Mouse (Mus musculus) ES-E14 (cell line): ENCODE data around the gene Map2k7. TPM values are rescaled to one million over a fixed set of nuclear protein-coding genes. Genes with fewer than 3 reads are reported as not detected.

Source experiments
- DNase-seq: peaks from one replicate; pipeline ENCODE4 v3.0.0-alpha.2; 2013; ENCODE audit warnings: low read depth, low spot score
- H3K27ac ChIP-seq: 2 replicates; pipeline ENCODE4 v1.5.1; 2012; ENCODE audit warnings: low read depth, mild to moderate bottlenecking, low read length, moderate library complexity, mixed read lengths; ENCODE audit not compliant: poor library complexity, insufficient read depth, severe bottlenecking
- H3K36me3 ChIP-seq: 2 replicates; pipeline ENCODE4 v1.6.1; 2012; ENCODE audit warnings: mild to moderate bottlenecking, low read length, moderate library complexity, mixed read lengths; ENCODE audit not compliant: control insufficient read depth, poor library complexity, insufficient read depth, severe bottlenecking
- H3K4me1 ChIP-seq, 2 experiments: fragments of 150-350 bp in 1 of 2; sonication (generic) in 1 of 2; 2 replicates each; pipeline ENCODE4 v1.6.1; 2012; ENCODE audit warnings: low read length in 2 of 2, mild to moderate bottlenecking in 1 of 2, mixed read lengths in 1 of 2; ENCODE audit not compliant: control insufficient read depth in 2 of 2, insufficient read depth in 2 of 2, poor library complexity in 1 of 2
- H3K4me3 ChIP-seq, 2 experiments: fragments of 150-350 bp in 1 of 2; sonication (generic) in 1 of 2; 2 replicates each; pipeline ENCODE4 v1.5.1; 2012; ENCODE audit warnings: low read length in 2 of 2, low read depth in 1 of 2, mild to moderate bottlenecking in 1 of 2, mixed read lengths in 1 of 2; ENCODE audit not compliant: insufficient read depth in 1 of 2, poor library complexity in 1 of 2, severe bottlenecking in 1 of 2
- H3K9ac ChIP-seq: 2 replicates; pipeline ENCODE4 v1.6.1; 2012; ENCODE audit warnings: low read depth, mild to moderate bottlenecking, low read length, mixed read lengths; ENCODE audit not compliant: poor library complexity, insufficient read depth, severe bottlenecking
- H3K9me3 ChIP-seq: fragments of 150-350 bp; sonication (generic); 2 replicates; pipeline ENCODE4 v1.6.1; 2012; ENCODE audit warnings: low read depth, mild to moderate bottlenecking, low read length; ENCODE audit not compliant: control insufficient read depth, insufficient read depth
- CHD2 ChIP-seq: IDR thresholded peaks from 2 replicates; pipeline ENCODE4 v1.6.1; 2014; ENCODE audit warnings: mild to moderate bottlenecking, low read depth, low read length, inconsistent platforms
- HCFC1 ChIP-seq: IDR thresholded peaks from 2 replicates; pipeline ENCODE4 v1.6.1; 2012; ENCODE audit warnings: low read length, inconsistent platforms, borderline replicate concordance; ENCODE audit not compliant: insufficient read depth
- MAFK ChIP-seq: IDR thresholded peaks from 2 replicates; pipeline ENCODE4 v1.6.1; 2014; ENCODE audit warnings: mild to moderate bottlenecking, low read depth, low read length, inconsistent platforms; ENCODE audit not compliant: insufficient read depth
- ZC3H11A ChIP-seq: IDR thresholded peaks from 2 replicates; pipeline ENCODE4 v1.6.1; 2012; ENCODE audit warnings: low read depth, mild to moderate bottlenecking, inconsistent platforms, low read length, borderline replicate concordance
- ZNF384 ChIP-seq: IDR thresholded peaks from 2 replicates; pipeline ENCODE4 v1.6.1; 2012; ENCODE audit warnings: low read depth, low read length, inconsistent platforms
- in situ Hi-C, 2 experiments: fragments of 600-800 bp; cut with MboI; formaldehyde crosslinking; loops; one replicate each; pipeline ENCODE4 v1.15.1; 2025; ENCODE audit warnings: low sequenced_read_pairs in 2 of 2, inconsistent platforms in 1 of 2; ENCODE audit not compliant: unreplicated experiment in 2 of 2
- total RNA-seq: library from RNA; depleted of rRNA; stranded (reverse); fragments of 300-350 nt; gene quantifications from 2 replicates; pipeline ENCODE4 v1.2.3, GENCODE M21; 2012

Map2k7 gene
- total RNA-seq, 1 experiment = 22.0 TPM

DNA sequence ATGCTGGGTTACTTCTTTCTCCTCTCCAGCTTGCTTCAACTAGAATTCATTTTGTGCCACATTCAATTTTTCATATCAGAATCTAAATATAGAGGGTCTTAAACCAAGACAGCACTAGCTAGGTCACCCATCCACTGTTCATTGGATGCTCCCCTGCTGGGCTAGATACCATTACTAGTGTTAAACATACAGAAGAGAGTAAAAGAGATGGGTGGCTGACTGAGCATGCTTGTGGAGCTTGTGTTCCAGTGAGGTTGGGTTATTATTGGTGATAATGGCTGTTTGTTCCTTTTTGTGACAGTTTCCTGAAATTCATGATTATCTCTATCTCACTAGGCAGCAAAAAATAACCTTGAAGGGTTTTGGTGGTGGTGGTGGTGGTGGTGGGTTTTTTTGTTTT, 16.5 kb upstream of the Map2k7 start:
- Histone ChIP-seq H3K36me3 (no peaks in the 10 kb centered on the region), H3K4me3 (no peak overlapping the region), H3K9me3 (no peaks in the 10 kb centered on the region), H3K4me1 (peaks cover 0 to 2% of the 10 kb centered on the region in 2 experiments; a peak in 1 of 4 replicates), H3K27ac (no peak overlapping the region), H3K9ac (no peak overlapping the region)
- DNase-seq = no peak
- TF ChIP-seq MAFK = no peak
- TF ChIP-seq HCFC1 = no peak
- TF ChIP-seq ZC3H11A = no peak
- TF ChIP-seq ZNF384 = no peak
- no peak for TF ChIP-seq CHD2
- in situ Hi-C loops = no loop called here

DNA sequence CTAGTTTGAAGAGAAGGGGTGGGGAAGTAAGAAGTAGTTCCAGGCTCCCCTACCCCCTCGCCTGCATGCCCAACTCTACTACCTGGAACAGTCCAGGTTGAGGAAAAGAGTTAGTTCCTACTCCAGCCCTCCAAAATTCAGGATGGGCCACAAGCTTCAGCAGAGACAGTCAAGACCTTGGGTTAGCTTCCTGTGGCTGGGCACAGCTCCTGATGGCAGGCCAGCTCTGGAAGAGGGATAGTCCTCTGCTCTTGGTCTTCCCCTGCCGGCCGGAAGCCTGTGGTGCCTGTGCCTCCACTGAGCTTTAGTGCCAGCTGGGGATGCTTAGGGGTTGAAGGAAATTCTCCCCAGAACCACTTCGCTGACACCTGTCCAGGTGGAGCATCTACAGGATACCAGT, 12.2 kb upstream of the Map2k7 start:
- no peak for DNase-seq
- Histone ChIP-seq H3K9ac (no peak overlapping the region; the same call in 1 of the 2 replicates), H3K9me3 (no peaks in the 10 kb centered on the region)

GRCm38 (mm10) chr8:4226739-4227347, 11.7 kb upstream of the Map2k7 start, which contains the start of gene Lrrc8e:
Gene Lrrc8e, plus strand, starts transcription at chr8:4226827.
- Histone ChIP-seq H3K4me3 (peak within 1 kb of the TSS; percentile 51 to 53), H3K9me3 (no peaks in the 10 kb centered on the region), H3K36me3 (no peaks in the 10 kb centered on the region), H3K27ac (no peak within 1 kb of the TSS), H3K4me1 (peaks cover 0 to 9% of the 10 kb centered on the region in 2 experiments; a peak in 1 of 4 replicates), H3K9ac (peak within 1 kb of the TSS; percentile 37; the same call in 1 of the 2 replicates)
- in situ Hi-C loops = no loop called here
- no peak for TF ChIP-seq MAFK
- TF ChIP-seq ZNF384 = no peak
- TF ChIP-seq HCFC1 = no peak
- TF ChIP-seq ZC3H11A = no peak
- TF ChIP-seq CHD2 = no peak
- DNase-seq = no peak

More for the DNA sequence above, 12.2 kb upstream of the Map2k7 start:
- TF ChIP-seq ZNF384 (no peak), HCFC1 (no peak), CHD2 (no peak), MAFK (no peak), ZC3H11A (no peak)
- Histone ChIP-seq H3K4me3 (peak overlapping the region; percentile 51 to 53), H3K4me1 (peaks cover 0 to 6% of the 10 kb centered on the region in 2 experiments; a peak in 1 of 4 replicates), H3K27ac (no peak overlapping the region), H3K36me3 (no peaks in the 10 kb centered on the region)
- in situ Hi-C loops = no loop called here

- no peak for TF ChIP-seq ZNF384
- no peak overlapping the region for H3K4me3 ChIP-seq
- H3K27ac ChIP-seq = no peak overlapping the region
- no peak for DNase-seq
- H3K9me3 ChIP-seq = no peaks in the 10 kb centered on the region
- H3K36me3 ChIP-seq = no peaks in the 10 kb centered on the region
- in situ Hi-C loops = no loop called here
- H3K9ac ChIP-seq = no peak overlapping the region
- peaks cover 0 to 9% of the 10 kb centered on the region in 2 experiments; a peak in 1 of 4 replicates for H3K4me1 ChIP-seq
Measured at GRCm38 (mm10) chr8:4227919-4228318, 10.6 kb upstream of the Map2k7 start.

DNA sequence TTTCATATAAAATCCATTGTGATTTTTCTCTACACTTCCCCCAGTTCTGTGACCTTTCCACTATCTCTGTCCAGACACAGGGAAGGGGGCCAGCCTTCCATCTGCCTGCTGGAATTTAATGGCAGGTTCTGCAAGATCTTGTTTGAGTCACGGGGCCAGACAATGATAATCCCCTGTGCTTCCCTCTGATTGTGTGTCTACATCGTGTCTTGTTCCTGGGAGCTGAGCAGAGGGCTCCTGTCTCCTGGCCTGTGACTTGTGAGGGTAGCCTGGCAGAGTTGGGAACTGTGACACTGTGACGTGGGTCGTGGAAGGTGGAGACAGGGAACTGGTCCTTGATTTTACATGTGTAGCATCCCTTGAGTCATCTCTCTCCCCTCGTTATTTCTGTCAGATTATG, 8.8 kb upstream of the Map2k7 start:
- H3K4me1 ChIP-seq = peaks cover 0 to 9% of the 10 kb centered on the region in 2 experiments; a peak in 1 of 4 replicates
- no peak overlapping the region for H3K9ac ChIP-seq
- no peak overlapping the region for H3K27ac ChIP-seq
- no peaks in the 10 kb centered on the region for H3K9me3 ChIP-seq
- no peak for DNase-seq
- in situ Hi-C loops = no loop called here
- no peaks in the 10 kb centered on the region for H3K36me3 ChIP-seq
- TF ChIP-seq CHD2 (no peak), HCFC1 (no peak), ZNF384 (no peak), MAFK (no peak), ZC3H11A (no peak)
- no peak overlapping the region for H3K4me3 ChIP-seq
